Mouse (Mus musculus) cerebellum, adult 2 months (tissue): ENCODE results near the gene Drp2. TPM values are rescaled to one million over a fixed set of nuclear protein-coding genes. Genes with fewer than 3 reads are reported as not detected.

Experiments used
- DNase-seq, 2 experiments: peaks; one replicate each; pipeline ENCODE4 v3.0.0; 2021
- H3K27ac ChIP-seq: fragments of 200-500 bp; 2 replicates; pipeline ENCODE4 v1.5.1; 2012; ENCODE audit warnings: low read length, control low read depth, inconsistent platforms; ENCODE audit not compliant: insufficient read depth
- H3K27me3 ChIP-seq: fragments of 200-500 bp; 2 replicates; pipeline ENCODE4 v1.6.1; 2012; ENCODE audit warnings: inconsistent platforms, mild to moderate bottlenecking, low read length, moderate library complexity; ENCODE audit not compliant: control insufficient read depth, insufficient read depth
- H3K4me1 ChIP-seq: fragments of 200-500 bp; 2 replicates; pipeline ENCODE4 v1.6.1; 2011; ENCODE audit warnings: low read length; ENCODE audit not compliant: control insufficient read depth, insufficient read depth
- H3K4me3 ChIP-seq: fragments of 200-500 bp; replicated peaks from 2 replicates; pipeline ENCODE3; 2011; ENCODE audit warnings: mild to moderate bottlenecking, low read depth, low read length, control low read depth; ENCODE audit not compliant: insufficient read depth
- CTCF ChIP-seq: fragments of 200-500 bp; IDR thresholded peaks from 2 replicates; pipeline ENCODE4 v1.5.1; 2011; ENCODE audit warnings: low read depth, mild to moderate bottlenecking, control low read depth, low read length, moderate library complexity, borderline replicate concordance; ENCODE audit not compliant: insufficient read depth
- POLR2A ChIP-seq: fragments of 200-500 bp; IDR thresholded peaks from 2 replicates; pipeline ENCODE4 v1.6.1; 2011; ENCODE audit warnings: low read length, control low read depth, borderline replicate concordance; ENCODE audit not compliant: insufficient read depth
- WGBS: fragments of 180-500 bp; shearing (Covaris S2); methylation state at CpG from one replicate; pipeline ENCODE4 v1.1.7; 2018; 5-methylcytosine and 5-hydroxymethylcytosine counted together
- polyA plus RNA-seq: library from polyadenylated mRNA; depleted of rRNA; stranded (reverse); fragments of >200 nt; gene quantifications from 2 replicates; pipeline ENCODE4 v1.2.3, GENCODE M21; 2012

The Drp2 gene
- polyA plus RNA-seq, 1 experiment, result 14.0 TPM

GRCm38 (mm10) chrX:134398972-134399371 lies 5.4 kb upstream of the Drp2 start:
- 59% methylated on average over 2 of the region's 2 CpGs for WGBS
- Histone ChIP-seq H3K4me1 (no peaks in the 10 kb centered on the region), H3K27ac (no peak overlapping the region), H3K4me3 (no peak overlapping the region), H3K27me3 (no peaks in the 10 kb centered on the region)
- no peak for TF ChIP-seq CTCF
- no peak for TF ChIP-seq POLR2A
- no peak for DNase-seq

- H3K27me3 ChIP-seq, result no peaks in the 10 kb centered on the region
- H3K4me3 ChIP-seq, result peak overlapping the region; percentile 63
- H3K4me1 ChIP-seq, result no peaks in the 10 kb centered on the region
- 7% methylated on average over 12 of the region's 14 CpGs for WGBS
- no peak for TF ChIP-seq CTCF
- TF ChIP-seq POLR2A, result no peak
- peak; percentile 13 to 22 for DNase-seq
- no peak overlapping the region for H3K27ac ChIP-seq
Observed at GRCm38 (mm10) chrX:134404584-134404955, 219 bp downstream of the Drp2 start.

- DNase-seq, result no peak
- Histone ChIP-seq H3K27ac (no peak overlapping the region), H3K4me3 (no peak overlapping the region), H3K27me3 (no peaks in the 10 kb centered on the region), H3K4me1 (no peaks in the 10 kb centered on the region)
- TF ChIP-seq CTCF (no peak), POLR2A (no peak)
- 46% methylated on average over 6 of the region's 6 CpGs for WGBS
Observed at GRCm38 (mm10) chrX:134409354-134409900, 5.1 kb downstream of the Drp2 start.

DNA sequence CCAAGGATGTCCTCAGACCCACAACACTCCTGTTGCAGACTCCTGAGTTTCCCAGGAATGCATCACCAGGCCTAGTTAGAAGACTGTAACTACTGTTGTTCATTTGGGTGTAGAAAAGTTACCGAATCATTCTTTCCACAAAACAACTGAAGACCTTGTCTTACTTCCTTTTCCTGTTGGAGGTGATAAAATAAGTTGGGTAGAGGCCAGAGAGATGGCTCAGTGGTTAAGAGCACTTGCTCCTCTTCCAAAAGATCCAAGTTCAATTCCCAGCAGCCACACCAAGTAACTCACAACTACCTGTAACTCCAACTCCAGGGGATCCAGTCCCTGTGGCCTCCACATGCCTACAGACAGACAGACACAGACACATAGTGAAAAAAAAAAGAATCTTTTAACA lies 7.7 kb downstream of the Drp2 start:
- no peak overlapping the region for H3K27ac ChIP-seq
- TF ChIP-seq CTCF (no peak), POLR2A (no peak)
- DNase-seq, result no peak
- H3K27me3 ChIP-seq, result no peaks in the 10 kb centered on the region
- WGBS, result 91% methylated on average over 1 of the region's 1 CpGs
- no peak overlapping the region for H3K4me3 ChIP-seq
- H3K4me1 ChIP-seq, result no peaks in the 10 kb centered on the region

DNA sequence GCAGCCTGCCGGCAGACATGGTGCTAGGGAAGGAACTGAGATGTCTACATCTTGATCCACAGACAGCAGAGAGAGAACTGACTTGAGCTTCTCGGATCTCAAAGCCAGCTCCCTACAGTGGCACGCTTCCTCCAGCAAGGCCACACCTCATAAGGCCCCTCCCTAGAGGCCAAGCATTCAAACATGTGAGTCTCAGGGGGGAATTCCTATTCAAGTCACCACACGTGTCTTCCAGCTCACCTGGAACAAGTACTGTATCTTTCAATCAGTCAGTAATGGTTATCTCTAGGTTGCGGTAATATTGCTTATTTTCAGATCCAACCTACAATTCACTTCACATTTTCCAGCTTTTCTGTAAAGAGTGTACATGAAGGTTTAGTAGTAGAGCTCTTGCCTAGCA lies 15.7 kb downstream of the Drp2 start:
- no peak for DNase-seq
- TF ChIP-seq CTCF, result no peak
- TF ChIP-seq POLR2A, result no peak
- H3K4me1 ChIP-seq, result no peaks in the 10 kb centered on the region
- H3K4me3 ChIP-seq, result no peak overlapping the region
- H3K27ac ChIP-seq, result no peak overlapping the region
- 80% methylated on average over 5 of the region's 5 CpGs for WGBS
- H3K27me3 ChIP-seq, result no peaks in the 10 kb centered on the region

DNA sequence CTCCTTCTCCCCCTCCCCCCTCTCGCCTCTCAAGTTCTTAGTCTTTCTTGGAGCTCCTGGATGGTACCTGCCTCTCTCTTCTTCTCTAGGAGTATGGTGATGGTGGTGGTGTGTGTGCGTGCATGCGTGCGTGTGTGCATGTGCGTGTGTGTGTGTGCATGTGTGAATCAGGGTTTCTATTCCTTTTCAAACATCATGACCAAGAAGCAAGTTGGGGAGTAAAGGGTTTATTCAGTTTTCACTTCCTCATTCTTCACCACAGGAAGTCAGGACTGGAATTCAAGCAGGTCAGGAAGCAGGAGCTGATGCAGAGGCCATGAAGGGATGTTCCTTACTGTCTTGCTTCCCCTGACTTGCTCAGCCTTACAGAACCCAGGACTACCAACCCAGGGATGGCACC lies 19.9 kb downstream of the Drp2 start:
- Histone ChIP-seq H3K27ac (no peak overlapping the region), H3K27me3 (no peaks in the 10 kb centered on the region), H3K4me3 (no peak overlapping the region), H3K4me1 (no peaks in the 10 kb centered on the region)
- WGBS, result 96% methylated on average over 5 of the region's 5 CpGs
- no peak for DNase-seq
- TF ChIP-seq CTCF, result no peak
- TF ChIP-seq POLR2A, result no peak

GRCm38 (mm10) chrX:134425798-134426197 lies 21.4 kb downstream of the Drp2 start:
- WGBS, result 54% methylated on average over 10 of the region's 10 CpGs
- Histone ChIP-seq H3K27me3 (no peaks in the 10 kb centered on the region), H3K4me1 (no peaks in the 10 kb centered on the region), H3K4me3 (no peak overlapping the region), H3K27ac (no peak overlapping the region)
- TF ChIP-seq CTCF (no peak), POLR2A (no peak)
- peak in 1 of 2 experiments; percentile 6 for DNase-seq

- H3K27me3 ChIP-seq, result no peaks in the 10 kb centered on the region
- WGBS, result 19% methylated on average over 6 of the region's 6 CpGs
- no peaks in the 10 kb centered on the region for H3K4me1 ChIP-seq
- H3K27ac ChIP-seq, result no peak overlapping the region
- TF ChIP-seq POLR2A, result no peak
- TF ChIP-seq CTCF, result no peak
- peak in 1 of 2 experiments; percentile 5 for DNase-seq
- no peak overlapping the region for H3K4me3 ChIP-seq
Observed at GRCm38 (mm10) chrX:134426819-134427218, 22.5 kb downstream of the Drp2 start.
